Mouse (Mus musculus): ENCODE data around the gene Plac1.
"Not testable (repeated sequence)": the region's sequence is repeated elsewhere in the genome, so short reads cannot be mapped to it uniquely, and the experiment has no call there.

The Plac1 gene

GRCm38 (mm10) chrX:53240011-53240410, at the start of gene Plac1:
Plac1 (minus strand) TSS chrX:53240111.
- DNase-seq (ENCODE audit: low read depth, low spot score): no peak

GRCm38 (mm10) chrX:53287924-53288323, 48.0 kb upstream of the Plac1 start:
- DNase-seq (ENCODE audit: low read depth, low spot score): no peak

- no peak for DNase-seq (ENCODE audit: low read depth, low spot score)
These were observed 33.2 kb upstream of the Plac1 start, which contains the start of gene Fam122c for GRCm38 (mm10) chrX:53273124-53273523. Fam122c (plus strand) TSS chrX:53273424.

GRCm38 (mm10) chrX:53271628-53272027, 31.7 kb upstream of the Plac1 start:
- DNase-seq (ENCODE audit: low read depth, low spot score): not testable (repeated sequence)

- DNase-seq (ENCODE audit: low read depth, low spot score): no peak
These were observed 30.1 kb upstream of the Plac1 start for GRCm38 (mm10) chrX:53270063-53270432.

GRCm38 (mm10) chrX:53269289-53270062, 29.6 kb upstream of the Plac1 start, which contains the start of gene Fam122b:
Fam122b (minus strand) TSS chrX:53269805.
- peak; percentile 94 for DNase-seq (ENCODE audit: low read depth, low spot score)

- DNase-seq (ENCODE audit: low read depth, low spot score): peak; percentile 84
These were observed 28.9 kb upstream of the Plac1 start for GRCm38 (mm10) chrX:53268856-53269255.

- peak; percentile 86 for DNase-seq (ENCODE audit: low read depth, low spot score)
These were observed 26.3 kb upstream of the Plac1 start for GRCm38 (mm10) chrX:53266186-53266585.

GRCm38 (mm10) chrX:53255195-53255594, 15.3 kb upstream of the Plac1 start:
- no peak for DNase-seq (ENCODE audit: low read depth, low spot score)

GRCm38 (mm10) chrX:53237971-53238370, 1.9 kb downstream of the Plac1 start:
- DNase-seq (ENCODE audit: low read depth, low spot score): peak; percentile 55

GRCm38 (mm10) chrX:53236404-53236803, 3.5 kb downstream of the Plac1 start:
- peak; percentile 59 for DNase-seq (ENCODE audit: low read depth, low spot score)

GRCm38 (mm10) chrX:53233689-53234088, 6.2 kb downstream of the Plac1 start:
- DNase-seq (ENCODE audit: low read depth, low spot score): no peak

- DNase-seq (ENCODE audit: low read depth, low spot score): no peak
These were observed 7.9 kb downstream of the Plac1 start for GRCm38 (mm10) chrX:53231965-53232364.

- no peak for DNase-seq (ENCODE audit: low read depth, low spot score)
These were observed 15.5 kb downstream of the Plac1 start for GRCm38 (mm10) chrX:53224353-53224944.

GRCm38 (mm10) chrX:53220855-53221254, 19.1 kb downstream of the Plac1 start:
- peak; percentile 5 for DNase-seq (ENCODE audit: low read depth, low spot score)

- DNase-seq (ENCODE audit: low read depth, low spot score): no peak
These were observed 25.2 kb downstream of the Plac1 start for GRCm38 (mm10) chrX:53214557-53215229.

GRCm38 (mm10) chrX:53213838-53214237, 26.1 kb downstream of the Plac1 start:
- DNase-seq (ENCODE audit: low read depth, low spot score): no peak

- DNase-seq (ENCODE audit: low read depth, low spot score): no peak
These were observed 27.4 kb downstream of the Plac1 start for GRCm38 (mm10) chrX:53212485-53212884.

GRCm38 (mm10) chrX:53211756-53212483, 28.0 kb downstream of the Plac1 start:
- no peak for DNase-seq (ENCODE audit: low read depth, low spot score)

- no peak for DNase-seq (ENCODE audit: low read depth, low spot score)
These were observed 30.5 kb downstream of the Plac1 start for GRCm38 (mm10) chrX:53209431-53209830.

- no peak for DNase-seq (ENCODE audit: low read depth, low spot score)
These were observed 35.1 kb downstream of the Plac1 start for GRCm38 (mm10) chrX:53204690-53205311.

Measured in ZHBTc4 (cell line).